ENCODE assay signal across 8 mouse cellular contexts in the genomic region with DNA sequence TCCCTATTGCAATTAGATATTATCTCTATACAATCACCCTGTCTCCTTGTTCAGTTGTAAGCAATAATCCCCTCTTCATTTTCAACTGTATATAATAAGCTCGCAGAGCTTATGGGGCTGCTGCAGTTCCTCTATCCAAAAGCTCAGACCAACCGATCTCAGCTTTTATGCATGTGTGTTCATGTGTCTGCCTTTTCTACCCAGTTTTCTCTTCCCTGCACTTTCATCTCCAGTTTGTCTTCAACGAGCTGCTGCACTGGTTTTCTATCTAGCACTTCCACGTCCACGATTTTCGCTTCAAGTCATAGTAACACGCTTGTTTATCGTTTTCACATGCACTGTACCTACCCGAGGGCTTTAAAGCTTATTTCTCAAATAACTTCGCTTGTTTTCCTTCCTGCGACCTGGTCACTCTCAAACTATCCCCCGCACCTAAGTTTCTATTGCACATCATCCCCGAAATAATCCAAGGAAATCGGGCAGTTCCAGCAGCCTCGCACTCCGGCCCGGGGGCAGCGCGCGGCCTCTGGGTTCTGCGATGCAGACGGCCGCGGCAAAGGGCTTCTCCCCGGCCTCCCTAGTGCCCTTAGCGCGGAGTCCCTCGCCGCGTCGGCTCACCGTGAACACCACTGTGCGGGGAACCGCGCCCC. TPM values are rescaled to one million over a fixed set of nuclear protein-coding genes. Genes with fewer than 3 reads are reported as not detected.
DNase-seq lines count a peak whose midpoint lies in the region; ATAC-seq and TF ChIP-seq lines count a peak whose summit lies in the region.

No protein-coding gene starts in this region.

- H3K36me3 ChIP-seq in heart, postnatal 0 days (replicated peaks; ENCODE audit: control insufficient read depth, insufficient read depth, low read length) = peaks cover 19% of the 10 kb centered on the region
- H3K36me3 ChIP-seq in hindbrain, embryonic 12.5 days = peaks cover 28% of the 10 kb centered on the region
- H3K36me3 ChIP-seq in midbrain, embryonic 15.5 days (replicated peaks) = peaks cover 22% of the 10 kb centered on the region

- H3K4me2 ChIP-seq in heart, postnatal 0 days (ENCODE audit: low read depth, low read length) = peak overlapping the region; percentile 76
- peak overlapping the region; percentile 80 for H3K4me2 ChIP-seq in hindbrain, embryonic 12.5 days (replicated peaks)
- H3K4me2 ChIP-seq in midbrain, embryonic 15.5 days = peak overlapping the region; percentile 82

- TF ChIP-seq EP300 in heart, postnatal 0 days (IDR thresholded peaks at IDR 0.05; ENCODE audit: low read depth) = no peak

- TF ChIP-seq CTCF in heart, postnatal 0 days (IDR thresholded peaks at IDR 0.05; ENCODE audit: low read depth) = no peak
- no peak for TF ChIP-seq CTCF in Patski (IDR thresholded peaks at IDR 0.05)

- DNase-seq in heart, postnatal 0 days (ENCODE audit: low spot score) = peak; percentile 11
- no peak for DNase-seq in heart, postnatal 4 days
- DNase-seq in Patski (ENCODE audit: low read depth, low spot score) = no peak
- no peak for DNase-seq in kidney, adult 18-20 months
- DNase-seq in frontal cortex, postnatal 10 days (ENCODE audit: low spot score in 2 of 2) = no peak

- CTCF ChIA-PET in Patski (lab: Charles Lee) = interaction anchor here (1.3 kb wide), 1 partner anchor 10 kb away, joined by 4 read pairs; no protein-coding TSS in a partner anchor

- POLR2A ChIA-PET in Patski (lab: Charles Lee) = no interaction called here

- peak overlapping the region; percentile 79 for H3K9ac ChIP-seq in heart, postnatal 0 days (replicated peaks; ENCODE audit: low read depth, low read length)
- H3K9ac ChIP-seq in hindbrain, embryonic 12.5 days = peak overlapping the region; percentile 69
- H3K9ac ChIP-seq in midbrain, embryonic 15.5 days = peak overlapping the region; percentile 66

- WGBS in heart, postnatal 0 days = 1% methylated on average over 35 of the region's 35 CpGs
- WGBS in hindbrain, embryonic 12.5 days = 1% methylated on average over 35 of the region's 35 CpGs
- 1% methylated on average over 35 of the region's 35 CpGs for WGBS in midbrain, embryonic 15.5 days

- in situ Hi-C loops in Patski (cut with MboI; ENCODE audit: low pct_unique_long_range_greater_than_20kb) = no loop called here

- H3K4me3 ChIP-seq in heart, postnatal 0 days (ENCODE audit: low read depth, low read length) = peak overlapping the region; percentile 86
- peak overlapping the region; percentile 79 for H3K4me3 ChIP-seq in hindbrain, embryonic 12.5 days
- H3K4me3 ChIP-seq in midbrain, embryonic 15.5 days = peak overlapping the region; percentile 95

- no peaks in the 10 kb centered on the region for H3K9me3 ChIP-seq in heart, postnatal 0 days (replicated peaks; ENCODE audit: control insufficient read depth, low read length)
- H3K9me3 ChIP-seq in hindbrain, embryonic 12.5 days (replicated peaks) = no peaks in the 10 kb centered on the region
- no peaks in the 10 kb centered on the region for H3K9me3 ChIP-seq in midbrain, embryonic 15.5 days

- ATAC-seq in heart, postnatal 0 days (ENCODE audit: insufficient read depth, low read depth) = no peak
- peak; percentile 44 for ATAC-seq in Patski
- peak; percentile 70 for ATAC-seq in hindbrain, embryonic 12.5 days (ENCODE audit: low FRiP score)
- no peak; the same call in 1 of the 2 replicates for ATAC-seq in midbrain, embryonic 15.5 days (replicated peaks)
- ATAC-seq in inflammation-experienced regulatory T-cells, adult 6 months = no peak

- H3K27me3 ChIP-seq in heart, postnatal 0 days (ENCODE audit: control insufficient read depth, insufficient read depth, low read length) = no peaks in the 10 kb centered on the region
- H3K27me3 ChIP-seq in Patski = no peaks in the 10 kb centered on the region
- no peaks in the 10 kb centered on the region for H3K27me3 ChIP-seq in hindbrain, embryonic 12.5 days
- H3K27me3 ChIP-seq in midbrain, embryonic 15.5 days (replicated peaks) = no peaks in the 10 kb centered on the region

- peaks cover 4% of the 10 kb centered on the region; the same call in 1 of the 2 replicates for H3K4me1 ChIP-seq in heart, postnatal 0 days (ENCODE audit: control insufficient read depth, insufficient read depth)
- peaks cover 19% of the 10 kb centered on the region for H3K4me1 ChIP-seq in hindbrain, embryonic 12.5 days
- H3K4me1 ChIP-seq in midbrain, embryonic 15.5 days = peaks cover 21% of the 10 kb centered on the region

- H3K27ac ChIP-seq in heart, postnatal 0 days (ENCODE audit: low read depth) = peak overlapping the region; percentile 27; the same call in 1 of the 2 replicates
- peak overlapping the region; percentile 90; the same call in 1 of the 2 replicates for H3K27ac ChIP-seq in hindbrain, embryonic 12.5 days
- peak overlapping the region; percentile 95 for H3K27ac ChIP-seq in midbrain, embryonic 15.5 days

RNA-seq across cellular contexts. Expression of a gene that starts 0.4 kb away (rescaled TPM):
- 12.1 and 26.2 TPM in 2 replicates for total RNA-seq in heart, postnatal 0 days (2014; rRNA removed; ENCODE audit: low replicate concordance)
- 14.1 and 17.8 TPM in 2 replicates for polyA plus RNA-seq in heart, postnatal 0 days (2015; fragmentation: Nextera tagmentation; extraction: Ambion mirVana)
- 10 to 100 TPM; 13.9 to 14.2 TPM for total RNA-seq in heart, postnatal 4 days (2021)
- polyA plus RNA-seq in Patski (2021) = 29.4 TPM
- polyA plus RNA-seq in hindbrain, embryonic 12.5 days (2016; fragmentation: Nextera tagmentation; extraction: Ambion mirVana) = 37.6 and 42.1 TPM in 2 replicates
- 37.8 and 39.2 TPM in 2 replicates for polyA plus RNA-seq in midbrain, embryonic 15.5 days (2015; fragmentation: Nextera tagmentation; extraction: Ambion mirVana)
- polyA plus RNA-seq in inflammation-experienced regulatory T-cells, adult 6 months (2017; shearing (Covaris generic)) = 10 to 100 TPM; 28.0 to 31.8 (median 28.6) TPM

RNA-seq across cellular contexts. Expression of a gene that starts 0.4 kb away (rescaled TPM):
- 4.7 and 10.5 TPM in 2 replicates for total RNA-seq in heart, postnatal 0 days (2014; rRNA removed; ENCODE audit: low replicate concordance)
- polyA plus RNA-seq in heart, postnatal 0 days (2015; fragmentation: Nextera tagmentation; extraction: Ambion mirVana) = 10.7 and 13.6 TPM in 2 replicates
- total RNA-seq in heart, postnatal 4 days (2021) = 10 to 100 TPM; 12.9 to 20.1 TPM
- polyA plus RNA-seq in Patski (2021) = 70.4 TPM
- 45.1 and 45.7 TPM in 2 replicates for polyA plus RNA-seq in hindbrain, embryonic 12.5 days (2016; fragmentation: Nextera tagmentation; extraction: Ambion mirVana)
- 36.6 and 44.3 TPM in 2 replicates for polyA plus RNA-seq in midbrain, embryonic 15.5 days (2015; fragmentation: Nextera tagmentation; extraction: Ambion mirVana)
- 10 to 100 TPM; 35.3 to 46.5 (median 35.4) TPM for polyA plus RNA-seq in inflammation-experienced regulatory T-cells, adult 6 months (2017; shearing (Covaris generic))

Comparison
In these comparisons a context has a peak if more than half of its experiments do, and no peak if none do; other contexts are left out.
1. ATAC-seq: peak in Patski (single experiment) and hindbrain, embryonic 12.5 days (single experiment); none in heart, postnatal 0 days (single experiment), midbrain, embryonic 15.5 days (single experiment) and inflammation-experienced regulatory T-cells, adult 6 months (single experiment).
2. H3K27ac ChIP-seq: peak in every context shown above with its lines; median percentile 95 in midbrain, embryonic 15.5 days; 90 in hindbrain, embryonic 12.5 days; 27 in heart, postnatal 0 days.
3. Peak in every context shown above with its lines, with median percentiles within 50 percentile points of each other: H3K4me2 ChIP-seq, H3K4me3 ChIP-seq and H3K9ac ChIP-seq.